Mouse (Mus musculus) midbrain, postnatal 0 days (tissue): ENCODE results near the gene Gm20388. TPM values are rescaled to one million over a fixed set of nuclear protein-coding genes. Genes with fewer than 3 reads are reported as not detected.

Experiments
- ATAC-seq: fragments of 200-750 bp; cut with Nextera tagmentation; 2 replicates; pipeline ENCODE4 v1.8.0; 2017; ENCODE audit warnings: moderate number of reproducible peaks, mild to moderate bottlenecking, moderate TSS enrichment, moderate library complexity; ENCODE audit not compliant: low FRiP score
- DNase-seq: peaks from one replicate; pipeline ENCODE4 v3.0.0-alpha.2; 2015; ENCODE audit warnings: low spot score
- H3K27ac ChIP-seq: fragments of 300-500 bp; sonication (generic); 2 replicates; pipeline ENCODE4 v1.5.1; 2014; ENCODE audit warnings: low read depth, mild to moderate bottlenecking, low read length, mixed read lengths
- H3K27me3 ChIP-seq: fragments of 300-500 bp; sonication (generic); 2 replicates; pipeline ENCODE4 v1.6.1; 2014; ENCODE audit warnings: low read length, control low read depth, mixed read lengths; ENCODE audit not compliant: insufficient read depth
- H3K36me3 ChIP-seq: fragments of 300-500 bp; sonication (generic); 2 replicates; pipeline ENCODE4 v1.6.1; 2014; ENCODE audit warnings: low read length, control low read depth, mixed read lengths; ENCODE audit not compliant: insufficient read depth
- H3K4me1 ChIP-seq: fragments of 300-500 bp; sonication (generic); 2 replicates; pipeline ENCODE4 v1.6.1; 2014; ENCODE audit warnings: mild to moderate bottlenecking, control low read depth, antibody characterized with exemption, low read length, mixed read lengths; ENCODE audit not compliant: insufficient read depth
- H3K4me2 ChIP-seq: fragments of 300-500 bp; sonication (generic); 2 replicates; pipeline ENCODE4 v1.6.1; 2014; ENCODE audit warnings: low read depth, mild to moderate bottlenecking, low read length, mixed read lengths; ENCODE audit not compliant: poor library complexity, severe bottlenecking
- H3K4me3 ChIP-seq: fragments of 300-500 bp; sonication (generic); 2 replicates; pipeline ENCODE4 v1.5.1; 2014; ENCODE audit warnings: low read depth, mild to moderate bottlenecking, low read length, moderate library complexity
- H3K9ac ChIP-seq: fragments of 300-500 bp; sonication (generic); replicated peaks from 2 replicates; pipeline ENCODE4 v1.6.1; 2014; ENCODE audit warnings: mild to moderate bottlenecking, low read length, moderate library complexity, mixed read lengths; ENCODE audit not compliant: poor library complexity, severe bottlenecking
- H3K9me3 ChIP-seq: fragments of 300-500 bp; sonication (generic); 2 replicates; pipeline ENCODE4 v1.6.1; 2016; ENCODE audit warnings: low read length, control low read depth
- CTCF ChIP-seq: IDR thresholded peaks from 2 replicates; pipeline ENCODE4 v1.5.1; 2016; ENCODE audit warnings: antibody characterized with exemption, mild to moderate bottlenecking
- WGBS: fragments of 180-500 bp; shearing (Covaris S2); extraction: QIAGEN DNeasy Blood & Tissue Kit; methylation state at CpG from one replicate; pipeline ENCODE4 v1.1.7; 2014; 5-methylcytosine and 5-hydroxymethylcytosine counted together
- polyA plus RNA-seq: library from polyadenylated mRNA; unstranded; fragments of >200 nt; fragmentation: Nextera tagmentation; extraction: Ambion mirVana; gene quantifications from 2 replicates; pipeline ENCODE4 v1.2.1, GENCODE M21; 2015
- total RNA-seq: library from RNA; depleted of rRNA; stranded (reverse); fragments of >200 nt; gene quantifications from 2 replicates; pipeline ENCODE4 v1.2.3, GENCODE M21; 2014

The Gm20388 gene
- total and polyA plus RNA-seq, 2 experiments from 2014 or later: 74.2 TPM; not detected in 1

GRCm38 (mm10) chr8:123239398-123239797 lies 3328.8 kb downstream of the Gm20388 start:
- peaks cover 4% of the 10 kb centered on the region; the same call in 1 of the 2 replicates for H3K4me1 ChIP-seq
- H3K9ac ChIP-seq: no peak overlapping the region
- ATAC-seq: no peak
- no peak overlapping the region for H3K4me2 ChIP-seq
- H3K27ac ChIP-seq: no peak overlapping the region
- DNase-seq: no peak
- WGBS: 81% methylated on average over 10 of the region's 10 CpGs
- no peaks in the 10 kb centered on the region for H3K27me3 ChIP-seq
- no peaks in the 10 kb centered on the region for H3K9me3 ChIP-seq
- TF ChIP-seq CTCF: no peak
- H3K4me3 ChIP-seq: no peak overlapping the region
- peaks cover 26% of the 10 kb centered on the region for H3K36me3 ChIP-seq

GRCm38 (mm10) chr8:123242107-123242923 lies 3331.7 kb downstream of the Gm20388 start:
- no peak for TF ChIP-seq CTCF
- Histone ChIP-seq H3K27ac (no peak overlapping the region), H3K4me2 (no peak overlapping the region), H3K36me3 (peaks cover 53% of the 10 kb centered on the region), H3K9me3 (no peaks in the 10 kb centered on the region), H3K4me3 (no peak overlapping the region), H3K27me3 (no peaks in the 10 kb centered on the region), H3K4me1 (no peaks in the 10 kb centered on the region), H3K9ac (no peak overlapping the region)
- no peak for ATAC-seq
- WGBS: 89% methylated on average over 7 of the region's 7 CpGs
- DNase-seq: no peak

GRCm38 (mm10) chr8:123243053-123243452 lies 3332.4 kb downstream of the Gm20388 start:
- H3K36me3 ChIP-seq: peaks cover 60% of the 10 kb centered on the region
- no peak overlapping the region for H3K4me3 ChIP-seq
- no peak for DNase-seq
- H3K4me1 ChIP-seq: no peaks in the 10 kb centered on the region
- WGBS: 71% methylated on average over 11 of the region's 11 CpGs
- H3K9me3 ChIP-seq: no peaks in the 10 kb centered on the region
- TF ChIP-seq CTCF: peak; percentile 12; the same call in 1 of the 2 replicates
- H3K4me2 ChIP-seq: no peak overlapping the region
- H3K9ac ChIP-seq: no peak overlapping the region
- H3K27me3 ChIP-seq: no peaks in the 10 kb centered on the region
- ATAC-seq: no peak
- H3K27ac ChIP-seq: no peak overlapping the region

GRCm38 (mm10) chr8:123244382-123244781 lies 3333.7 kb downstream of the Gm20388 start:
- H3K4me1 ChIP-seq: no peaks in the 10 kb centered on the region
- H3K4me3 ChIP-seq: no peak overlapping the region
- ATAC-seq: no peak
- no peaks in the 10 kb centered on the region for H3K27me3 ChIP-seq
- WGBS: 94% methylated on average over 4 of the region's 4 CpGs
- no peak overlapping the region for H3K27ac ChIP-seq
- no peak for DNase-seq
- H3K9me3 ChIP-seq: no peaks in the 10 kb centered on the region
- peaks cover 73% of the 10 kb centered on the region for H3K36me3 ChIP-seq
- no peak overlapping the region for H3K9ac ChIP-seq
- TF ChIP-seq CTCF: no peak
- H3K4me2 ChIP-seq: no peak overlapping the region

- H3K27me3 ChIP-seq: no peaks in the 10 kb centered on the region
- H3K27ac ChIP-seq: no peak overlapping the region
- ATAC-seq: no peak
- no peaks in the 10 kb centered on the region for H3K9me3 ChIP-seq
- WGBS: 93% methylated on average over 12 of the region's 12 CpGs
- DNase-seq: no peak
- no peaks in the 10 kb centered on the region for H3K4me1 ChIP-seq
- H3K4me3 ChIP-seq: no peak overlapping the region
- H3K9ac ChIP-seq: no peak overlapping the region
- H3K36me3 ChIP-seq: peaks cover 77% of the 10 kb centered on the region
- no peak for TF ChIP-seq CTCF
- H3K4me2 ChIP-seq: no peak overlapping the region
These were observed 3334.9 kb downstream of the Gm20388 start for GRCm38 (mm10) chr8:123245543-123245942.

GRCm38 (mm10) chr8:123247748-123248147 lies 3337.1 kb downstream of the Gm20388 start:
- H3K4me1 ChIP-seq: peaks cover 3% of the 10 kb centered on the region; the same call in 1 of the 2 replicates
- H3K27me3 ChIP-seq: no peaks in the 10 kb centered on the region
- no peak overlapping the region for H3K9ac ChIP-seq
- H3K27ac ChIP-seq: no peak overlapping the region
- WGBS: 98% methylated on average over 6 of the region's 6 CpGs
- no peak for DNase-seq
- peaks cover 77% of the 10 kb centered on the region for H3K36me3 ChIP-seq
- no peak overlapping the region for H3K4me2 ChIP-seq
- no peak for ATAC-seq
- no peaks in the 10 kb centered on the region for H3K9me3 ChIP-seq
- TF ChIP-seq CTCF: no peak
- no peak overlapping the region for H3K4me3 ChIP-seq
